Mouse (Mus musculus): ENCODE data around the gene Zbtb6. TPM values are rescaled to one million over a fixed set of nuclear protein-coding genes. Genes with fewer than 3 reads are reported as not detected.
A peak's percentile ranks its signal among the peaks of the same experiment; 100 is the strongest.

The Zbtb6 gene
- total and polyA plus RNA-seq, 3 experiments: 5.3 to 8.7 TPM; not detected in 1

DNA sequence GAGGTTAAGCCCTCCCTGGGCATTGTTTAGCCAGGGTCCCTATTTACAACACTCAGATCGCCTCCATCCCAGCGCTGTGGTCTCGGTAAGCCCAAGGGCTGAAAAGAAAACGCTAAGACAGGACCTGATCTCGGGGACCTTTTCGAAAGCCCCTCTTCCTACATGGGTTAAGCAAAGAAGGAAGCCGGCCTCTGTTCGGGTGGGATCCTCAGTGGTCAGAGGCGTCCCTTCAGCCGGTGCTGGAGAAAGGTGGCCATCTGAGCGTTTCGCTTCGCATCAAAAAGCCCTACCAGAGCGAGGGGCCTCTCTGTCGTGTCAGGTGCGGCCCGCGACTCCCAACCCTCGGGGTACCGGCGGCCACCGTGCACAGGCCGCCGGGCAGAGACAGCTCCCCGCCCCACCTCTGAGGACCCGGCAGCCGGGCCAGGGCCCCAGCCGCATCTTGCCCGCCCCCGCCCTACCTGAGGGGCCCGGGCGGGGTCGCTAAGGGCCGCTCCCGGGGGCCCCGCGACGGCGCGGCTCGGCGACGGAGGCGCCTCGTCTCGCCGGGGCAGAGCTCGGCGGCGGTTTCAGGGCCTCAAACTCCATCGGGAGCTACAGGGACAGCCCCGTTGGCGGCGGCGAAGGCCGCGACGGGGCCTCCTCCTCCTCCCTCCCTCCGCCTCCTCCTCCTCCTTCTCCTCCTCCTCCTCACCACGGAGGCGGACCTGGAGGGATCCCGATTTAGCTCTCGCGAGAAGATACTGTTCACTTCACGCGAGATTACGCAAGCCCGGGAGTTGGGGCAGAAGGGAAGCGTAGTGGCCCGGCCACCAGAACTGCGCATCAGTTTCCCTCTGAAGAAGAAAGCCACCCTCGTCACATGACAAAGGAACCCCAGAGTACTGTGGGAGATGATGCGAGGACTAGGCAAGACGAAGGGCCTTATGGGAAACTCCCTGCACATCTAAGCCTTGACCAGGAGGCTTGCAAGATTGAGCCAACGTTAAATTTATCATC, 20.4 kb downstream of the Zbtb6 start, which contains the start of gene Rc3h2:
TSS of gene Rc3h2 (minus strand) at position 598 of the 999 bp plus-strand sequence.
- peaks cover 4 to 37% of the 10 kb centered on the region in 2 experiments; a peak in 3 of 4 replicates for H3K36me3 ChIP-seq (ENCODE audit: control insufficient read depth in 1 of 2, insufficient read depth in 2 of 2, low read length in 2 of 2)
- H3K27me3 ChIP-seq (ENCODE audit: control insufficient read depth in 1 of 2, insufficient read depth in 2 of 2, low read length in 2 of 2): no peaks in the 10 kb centered on the region
- H3K4me3 ChIP-seq (ENCODE audit: control insufficient read depth in 1 of 2, insufficient read depth in 1 of 2, low read depth in 2 of 2, low read length in 2 of 2): peak within 1 kb of the TSS; percentile 72 to 94
- TF ChIP-seq MAZ (IDR thresholded peaks at IDR 0.05; ENCODE audit: low read depth, low read length) (peak; percentile 83; the same call in 1 of the 2 replicates), SMC3 (IDR thresholded peaks at IDR 0.05; ENCODE audit: low read depth, low read length) (no peak), NELFE (IDR thresholded peaks at IDR 0.05; ENCODE audit: low read depth, low read length) (peak; percentile 82), GATA1 (IDR thresholded peaks at IDR 0.05; ENCODE audit: low read depth, low read length) (no peak), MAX (IDR thresholded peaks at IDR 0.05; ENCODE audit: low read length) (no peak), EP300 (IDR thresholded peaks at IDR 0.05; ENCODE audit: low read depth in 1 of 2, low read length in 2 of 2) (no peak), NRF1 (IDR thresholded peaks at IDR 0.05; ENCODE audit: insufficient read depth, low read depth, low read length, poor library complexity, severe bottlenecking) (peak; percentile 48; the same call in 1 of the 2 replicates), ZC3H11A (IDR thresholded peaks at IDR 0.05; ENCODE audit: low read depth, low read length) (no peak), ELF1 (IDR thresholded peaks at IDR 0.05; ENCODE audit: low read depth, low read length) (no peak), MXI1 (IDR thresholded peaks at IDR 0.05; ENCODE audit: low read depth, low read length) (no peak), CTCF (IDR thresholded peaks at IDR 0.05 in 2 of 3, conservative IDR thresholded peaks at IDR 0.05 in 1 of 3; ENCODE audit: control insufficient read depth in 1 of 3, insufficient read depth in 1 of 3, low read depth in 2 of 3, low read length in 3 of 3, poor library complexity in 1 of 3, severe bottlenecking in 1 of 3) (0 out of 6 replicates have a peak, but pooled peaks of 1 of the 3 experiments have one; percentile 0), POLR2AphosphoS5 (IDR thresholded peaks at IDR 0.05; ENCODE audit: borderline replicate concordance, low read depth, low read length) (no peak; the same call in 1 of the 2 replicates), MAFK (IDR thresholded peaks at IDR 0.05; ENCODE audit: borderline replicate concordance, low read depth, low read length) (no peak), POLR2AphosphoS2 (IDR thresholded peaks at IDR 0.05; ENCODE audit: low read length) (peak; percentile 81), USF2 (IDR thresholded peaks at IDR 0.05; ENCODE audit: borderline replicate concordance in 1 of 2, insufficient read depth in 1 of 2, low read depth in 1 of 2, low read length in 2 of 2) (no peak), POLR2A (IDR thresholded peaks at IDR 0.05; ENCODE audit: control insufficient read depth in 1 of 2, insufficient read depth in 1 of 2, low read depth in 1 of 2, low read length in 2 of 2, poor library complexity in 1 of 2) (peak; percentile 85 to 88), TAL1 (IDR thresholded peaks at IDR 0.05; ENCODE audit: low read length) (no peak), CHD1 (IDR thresholded peaks at IDR 0.05; ENCODE audit: low read depth, low read length) (no peak), E2F4 (IDR thresholded peaks at IDR 0.05; ENCODE audit: borderline replicate concordance, low read depth, low read length) (no peak), MYB (IDR thresholded peaks at IDR 0.05; ENCODE audit: low read depth, low read length) (no peak), JUND (IDR thresholded peaks at IDR 0.05; ENCODE audit: low read depth, low read length) (no peak), CHD2 (IDR thresholded peaks at IDR 0.05; ENCODE audit: low read length) (peak; percentile 97), ETS1 (IDR thresholded peaks at IDR 0.05; ENCODE audit: low read depth, low read length) (no peak), RCOR1 (IDR thresholded peaks at IDR 0.05; ENCODE audit: low read depth, low read length) (peak; percentile 93), MEF2A (IDR thresholded peaks at IDR 0.05; ENCODE audit: extremely low read depth, insufficient replicate concordance, low read depth, low read length, poor library complexity, severe bottlenecking) (no peak), ZKSCAN1 (IDR thresholded peaks at IDR 0.05; ENCODE audit: low read depth, low read length) (no peak), KAT2A (conservative IDR thresholded peaks at IDR 0.05; ENCODE audit: low read depth, low read length) (no peak), SIN3A (IDR thresholded peaks at IDR 0.05; ENCODE audit: low read length) (peak; percentile 52), BHLHE40 (IDR thresholded peaks at IDR 0.05; ENCODE audit: borderline replicate concordance, low read depth, low read length) (no peak), UBTF (IDR thresholded peaks at IDR 0.05; ENCODE audit: borderline replicate concordance, insufficient read depth, low read depth, low read length) (no peak), MYC (IDR thresholded peaks at IDR 0.05; ENCODE audit: low read depth, low read length) (no peak), ZNF384 (IDR thresholded peaks at IDR 0.05; ENCODE audit: low read depth, low read length) (no peak), GABPA (IDR thresholded peaks at IDR 0.05; ENCODE audit: low read depth, low read length) (no peak), TBP (IDR thresholded peaks at IDR 0.05; ENCODE audit: low read depth, low read length) (peak; percentile 71), RAD21 (IDR thresholded peaks at IDR 0.05; ENCODE audit: low read depth, low read length) (no peak)

More for the DNA sequence above, 20.4 kb downstream of the Zbtb6 start, which contains the start of gene Rc3h2:
- peak within 1 kb of the TSS; percentile 92 for H3K9ac ChIP-seq (ENCODE audit: control insufficient read depth, low read depth, low read length, poor library complexity, severe bottlenecking)
- H3K4me1 ChIP-seq (ENCODE audit: control insufficient read depth in 1 of 2, insufficient read depth in 2 of 2, low read length in 2 of 2): peaks cover 5 to 6% of the 10 kb centered on the region in 2 experiments
- H3K9me3 ChIP-seq (replicated peaks; ENCODE audit: insufficient read depth, low read length): no peaks in the 10 kb centered on the region
- peaks cover 20% of the 10 kb centered on the region for H3K79me2 ChIP-seq (ENCODE audit: control insufficient read depth, insufficient read depth, low read length, poor library complexity)
- DNase-seq (ENCODE audit: low read depth, low spot score): peak; percentile 98
- H3K27ac ChIP-seq (ENCODE audit: control insufficient read depth, low read depth, low read length): peak within 1 kb of the TSS; percentile 53
